Mouse (Mus musculus): ENCODE measurements around the gene Plppr1. TPM values are rescaled to one million over a fixed set of nuclear protein-coding genes. Genes with fewer than 3 reads are reported as not detected.

Gene Plppr1
- polyA plus RNA-seq, 1 experiment from 2014 or later, result 2.9 TPM

DNA sequence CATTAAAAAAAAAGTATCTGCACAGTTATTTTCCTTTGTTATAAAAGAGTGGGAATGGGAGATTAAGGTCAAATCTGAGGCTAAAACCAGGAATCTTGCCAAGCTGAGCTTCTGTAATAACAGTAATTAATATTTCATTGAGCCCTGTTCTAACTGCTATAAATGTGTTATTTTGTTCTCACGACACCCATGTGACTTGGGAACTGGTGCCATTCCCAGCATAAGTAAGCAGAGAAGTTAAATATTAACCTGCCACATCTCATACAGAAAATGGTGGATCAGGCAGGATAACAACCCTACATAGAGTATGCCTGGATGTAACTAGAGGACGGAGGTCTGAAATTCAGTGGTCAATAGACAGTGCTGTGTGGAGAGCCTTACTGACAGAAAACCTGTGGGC is 90.2 kb downstream of the Plppr1 start:
- no peak overlapping the region for H3K4me3 ChIP-seq
- WGBS, result 88% methylated on average over 2 of the region's 2 CpGs
- H3K4me1 ChIP-seq, result 0 out of 2 replicates have a peak, but pooled peaks cover 5% of the 10 kb centered on the region
- DNase-seq (ENCODE audit: low spot score), result no peak
- no peak overlapping the region for H3K27ac ChIP-seq
- no peaks in the 10 kb centered on the region for H3K9me3 ChIP-seq (replicated peaks)
- no peaks in the 10 kb centered on the region for H3K27me3 ChIP-seq (ENCODE audit: low read depth, poor library complexity, severe bottlenecking)
- H3K36me3 ChIP-seq, result no peaks in the 10 kb centered on the region

DNA sequence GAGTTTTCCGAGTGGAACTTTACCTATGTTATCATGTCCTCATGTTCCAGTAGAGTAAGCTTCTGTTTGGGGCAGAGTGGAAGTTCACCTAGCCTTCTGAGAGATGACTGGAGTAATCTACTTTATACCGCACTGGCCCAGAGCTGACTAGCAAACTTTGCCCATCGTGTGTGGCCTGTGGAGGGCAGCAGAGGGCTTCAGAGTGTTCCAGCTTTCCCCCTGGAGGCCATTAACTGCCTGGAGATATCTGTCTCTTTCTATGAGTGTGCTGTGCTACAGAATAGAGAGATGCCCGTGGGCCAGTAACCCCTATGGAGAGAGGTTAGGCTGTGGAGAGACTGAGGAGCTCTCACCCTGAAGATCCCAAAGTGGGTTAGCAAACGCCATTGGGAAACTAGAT is 94.8 kb downstream of the Plppr1 start:
- H3K4me3 ChIP-seq, result no peak overlapping the region
- H3K27me3 ChIP-seq (ENCODE audit: low read depth, poor library complexity, severe bottlenecking), result no peaks in the 10 kb centered on the region
- 45% methylated on average over 5 of the region's 5 CpGs for WGBS
- H3K9me3 ChIP-seq (replicated peaks), result no peaks in the 10 kb centered on the region
- no peak overlapping the region for H3K27ac ChIP-seq
- no peaks in the 10 kb centered on the region for H3K36me3 ChIP-seq
- H3K4me1 ChIP-seq, result 0 out of 2 replicates have a peak, but pooled peaks cover 5% of the 10 kb centered on the region
- peak; percentile 49 for DNase-seq (ENCODE audit: low spot score)

DNA sequence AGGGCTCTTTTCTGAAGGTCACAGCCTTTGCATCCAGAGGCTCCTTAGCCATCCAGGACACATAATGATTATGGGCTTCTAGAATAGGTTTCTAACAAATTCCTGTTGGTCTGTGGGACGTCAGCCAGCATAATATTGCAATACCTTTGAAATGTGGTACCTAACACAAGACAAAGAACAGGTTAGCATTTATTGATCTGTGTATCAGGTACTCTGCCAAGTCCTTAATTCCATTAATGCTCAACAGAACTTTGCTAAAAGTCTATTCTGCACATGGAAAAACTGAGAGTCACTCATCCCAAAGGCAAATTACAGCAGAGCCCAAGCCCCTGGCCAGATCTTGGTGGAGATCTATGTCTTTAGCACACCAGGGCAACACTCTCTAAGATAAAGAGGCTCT is 97.7 kb downstream of the Plppr1 start:
- no peaks in the 10 kb centered on the region for H3K27me3 ChIP-seq (ENCODE audit: low read depth, poor library complexity, severe bottlenecking)
- no peaks in the 10 kb centered on the region for H3K4me1 ChIP-seq
- no peaks in the 10 kb centered on the region for H3K9me3 ChIP-seq (replicated peaks)
- no peak overlapping the region for H3K27ac ChIP-seq
- 83% methylated on average over 1 of the region's 1 CpGs for WGBS
- H3K4me3 ChIP-seq, result no peak overlapping the region
- no peaks in the 10 kb centered on the region for H3K36me3 ChIP-seq
- DNase-seq (ENCODE audit: low spot score), result no peak

DNA sequence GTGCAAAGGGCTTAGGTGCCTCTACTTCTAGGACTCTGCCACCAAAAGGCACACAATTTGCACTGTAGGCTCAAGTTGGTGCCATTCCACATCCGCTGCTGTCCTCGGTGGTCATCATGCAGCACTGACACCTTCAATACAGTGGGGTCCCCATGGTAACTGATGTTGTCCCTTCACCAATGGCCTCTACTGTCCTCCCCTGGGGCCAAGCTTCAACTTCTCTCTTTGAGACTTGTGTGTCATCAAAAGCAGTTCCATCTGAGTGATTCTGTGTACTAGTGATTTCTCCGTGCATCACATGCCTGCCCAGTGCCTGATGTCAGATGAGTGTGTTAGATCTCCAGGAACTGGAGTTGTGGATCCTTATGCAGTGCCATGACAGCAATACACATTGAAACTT is 104.2 kb downstream of the Plppr1 start:
- H3K4me1 ChIP-seq, result no peaks in the 10 kb centered on the region
- 93% methylated on average over 3 of the region's 3 CpGs for WGBS

DNA sequence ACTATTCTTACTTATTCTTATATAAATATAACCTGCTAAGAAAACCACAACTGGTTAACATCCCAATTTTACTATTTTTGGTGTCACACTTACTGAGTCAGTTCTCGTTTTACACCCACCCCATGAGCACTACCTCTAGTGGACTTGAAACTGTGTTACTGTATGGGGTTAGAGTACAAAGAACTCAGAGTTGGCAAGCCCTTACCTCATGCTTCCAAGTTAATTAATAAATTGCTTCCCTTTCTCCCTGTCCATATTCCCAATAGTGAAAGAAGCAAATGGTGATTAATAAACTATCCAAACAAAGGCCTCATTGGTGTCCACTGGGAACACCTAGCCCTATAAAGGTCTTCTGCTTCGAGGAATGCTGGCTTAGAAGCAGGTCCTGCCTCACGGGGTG is 107.3 kb downstream of the Plppr1 start:
- 85% methylated on average over 3 of the region's 3 CpGs for WGBS
- no peaks in the 10 kb centered on the region for H3K9me3 ChIP-seq (replicated peaks)

More for the DNA sequence above, 104.2 kb downstream of the Plppr1 start:
- Histone ChIP-seq H3K9me3 (replicated peaks) (no peaks in the 10 kb centered on the region), H3K4me3 (no peak overlapping the region), H3K36me3 (no peaks in the 10 kb centered on the region), H3K27me3 (ENCODE audit: low read depth, poor library complexity, severe bottlenecking) (no peaks in the 10 kb centered on the region), H3K27ac (no peak overlapping the region)
- no peak for DNase-seq (ENCODE audit: low spot score)

DNA sequence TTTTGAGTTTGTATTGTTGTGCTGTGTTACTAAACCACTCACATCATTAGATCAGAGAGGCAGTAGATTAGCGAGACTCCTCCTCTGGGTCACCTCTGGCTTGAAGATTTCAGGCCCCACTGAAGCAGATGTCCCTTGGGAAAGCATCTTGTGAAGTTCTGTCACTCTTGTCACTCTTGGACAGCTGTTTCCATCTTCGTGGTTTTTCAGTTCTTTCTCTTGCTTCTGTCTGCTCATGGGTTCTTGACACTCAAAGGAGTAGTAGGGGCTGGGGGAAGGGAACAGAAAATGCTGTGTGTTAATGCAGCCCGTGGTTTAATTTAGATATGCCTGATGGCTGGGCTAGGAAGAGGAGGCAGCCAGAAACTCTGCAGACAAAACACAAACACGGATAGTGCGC is 108.0 kb downstream of the Plppr1 start:
- DNase-seq (ENCODE audit: low spot score), result no peak
- Histone ChIP-seq H3K27ac (no peak overlapping the region), H3K27me3 (ENCODE audit: low read depth, poor library complexity, severe bottlenecking) (no peaks in the 10 kb centered on the region), H3K9me3 (replicated peaks) (no peaks in the 10 kb centered on the region), H3K4me3 (no peak overlapping the region), H3K4me1 (no peaks in the 10 kb centered on the region), H3K36me3 (no peaks in the 10 kb centered on the region)
- WGBS, result 86% methylated on average over 5 of the region's 5 CpGs

More for the DNA sequence above, 107.3 kb downstream of the Plppr1 start:
- H3K4me1 ChIP-seq, result no peaks in the 10 kb centered on the region
- H3K4me3 ChIP-seq, result no peak overlapping the region
- DNase-seq (ENCODE audit: low spot score), result no peak
- H3K27ac ChIP-seq, result no peak overlapping the region
- H3K27me3 ChIP-seq (ENCODE audit: low read depth, poor library complexity, severe bottlenecking), result no peaks in the 10 kb centered on the region
- no peaks in the 10 kb centered on the region for H3K36me3 ChIP-seq

DNA sequence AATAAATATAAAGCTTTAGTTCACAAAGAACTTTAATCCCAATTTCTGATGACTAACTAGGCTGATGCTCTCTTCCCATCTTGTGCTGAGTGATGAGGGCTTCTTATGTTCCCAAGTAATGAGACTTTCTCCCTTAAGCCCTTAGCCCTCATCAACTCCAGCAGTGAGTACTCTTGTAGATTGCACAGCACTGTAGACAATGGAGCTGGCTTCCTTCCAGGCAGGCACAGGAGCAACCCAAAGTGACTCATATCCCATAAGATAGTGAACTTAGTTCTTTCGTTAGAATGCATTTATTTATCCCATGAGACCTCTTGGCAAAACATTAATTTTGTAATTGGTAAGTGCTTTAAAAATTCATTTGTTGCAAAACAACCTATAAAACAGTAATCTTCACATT is 110.4 kb downstream of the Plppr1 start:
- Histone ChIP-seq H3K27me3 (ENCODE audit: low read depth, poor library complexity, severe bottlenecking) (no peaks in the 10 kb centered on the region), H3K36me3 (no peaks in the 10 kb centered on the region), H3K4me1 (no peaks in the 10 kb centered on the region), H3K27ac (no peak overlapping the region), H3K4me3 (no peak overlapping the region), H3K9me3 (replicated peaks) (no peaks in the 10 kb centered on the region)
- 81% methylated on average over 1 of the region's 1 CpGs for WGBS
- DNase-seq (ENCODE audit: low spot score), result no peak

DNA sequence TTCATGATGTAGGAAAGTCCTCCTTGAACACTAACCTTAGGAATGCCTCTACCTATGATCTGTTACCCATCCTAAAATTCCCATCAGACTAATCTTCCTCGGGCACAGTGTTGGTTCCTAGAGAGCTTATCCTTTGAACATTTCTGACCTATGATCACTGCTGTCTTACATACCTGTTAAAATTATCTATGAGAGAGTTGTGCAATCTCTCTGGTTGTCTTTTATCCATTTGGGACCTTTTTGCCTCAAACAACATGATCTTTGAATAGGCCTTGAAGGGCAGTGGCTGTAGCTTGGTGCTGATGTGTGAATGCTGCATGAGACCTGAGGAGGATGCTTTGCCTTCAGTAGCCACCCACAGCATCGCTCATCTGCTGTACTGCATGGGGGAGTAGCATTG is 119.0 kb downstream of the Plppr1 start:
- no peaks in the 10 kb centered on the region for H3K4me1 ChIP-seq
- H3K9me3 ChIP-seq (replicated peaks), result no peaks in the 10 kb centered on the region
- no peak for DNase-seq (ENCODE audit: low spot score)
- no peaks in the 10 kb centered on the region for H3K36me3 ChIP-seq
- no peaks in the 10 kb centered on the region for H3K27me3 ChIP-seq (ENCODE audit: low read depth, poor library complexity, severe bottlenecking)
- H3K4me3 ChIP-seq, result no peak overlapping the region
- no peak overlapping the region for H3K27ac ChIP-seq
- WGBS, result 86% methylated on average over 2 of the region's 2 CpGs

DNA sequence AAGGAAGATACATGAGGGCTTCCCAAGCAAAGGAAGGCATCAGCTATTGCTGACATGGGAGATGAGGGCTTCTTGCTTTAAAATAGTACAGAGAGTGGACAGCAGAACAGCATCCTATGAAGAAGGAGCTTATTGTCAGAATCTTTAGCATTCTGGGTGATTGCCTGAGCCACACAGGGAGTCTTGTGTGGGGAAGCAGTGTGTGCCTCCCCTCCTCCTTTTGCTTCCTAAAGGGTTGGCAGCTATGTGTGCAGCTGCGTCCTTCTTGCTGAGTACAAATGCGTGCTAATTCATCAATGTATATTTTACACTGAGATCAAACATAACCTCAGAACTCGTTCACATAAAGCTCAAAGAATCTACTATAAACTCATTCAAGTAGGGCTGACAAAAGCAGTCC is 119.8 kb downstream of the Plppr1 start:
- 83% methylated on average over 3 of the region's 3 CpGs for WGBS
- Histone ChIP-seq H3K4me3 (no peak overlapping the region), H3K36me3 (no peaks in the 10 kb centered on the region), H3K4me1 (no peaks in the 10 kb centered on the region), H3K9me3 (replicated peaks) (no peaks in the 10 kb centered on the region), H3K27ac (no peak overlapping the region), H3K27me3 (ENCODE audit: low read depth, poor library complexity, severe bottlenecking) (no peaks in the 10 kb centered on the region)
- DNase-seq (ENCODE audit: low spot score), result no peak

DNA sequence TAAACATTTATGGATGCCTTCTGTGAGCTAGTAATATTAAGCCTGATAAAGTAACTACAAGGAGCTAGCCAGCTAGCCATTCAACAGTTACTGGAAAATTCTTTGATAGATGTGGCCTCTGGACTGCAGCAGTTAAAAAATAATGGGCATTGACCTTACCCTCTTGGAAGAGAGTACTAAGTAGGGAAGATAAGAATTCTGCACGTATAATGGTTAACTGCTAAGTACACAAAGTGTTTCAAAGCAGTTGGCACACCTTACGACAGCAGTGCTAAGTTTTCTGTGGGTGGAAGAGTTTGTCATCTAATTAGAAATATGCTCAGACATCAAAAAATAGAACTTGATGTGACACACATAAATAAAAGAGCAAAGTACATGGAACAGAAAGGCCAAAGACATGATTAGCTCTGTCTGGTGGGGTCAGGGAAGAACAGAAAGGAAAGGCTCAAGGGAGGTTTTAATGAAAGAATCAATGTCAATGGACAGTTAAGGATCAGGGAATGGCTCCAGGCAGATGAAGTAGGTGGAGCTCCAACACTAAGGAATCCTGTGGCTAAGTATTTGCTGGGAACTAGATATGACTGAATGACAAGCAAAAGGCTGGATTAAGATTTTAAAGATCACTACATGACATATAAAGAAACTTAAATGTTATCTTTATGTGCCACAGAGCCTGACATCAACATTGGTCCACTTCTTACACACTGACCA is 120.6 kb downstream of the Plppr1 start:
- no peaks in the 10 kb centered on the region for H3K9me3 ChIP-seq (replicated peaks)
- H3K27me3 ChIP-seq (ENCODE audit: low read depth, poor library complexity, severe bottlenecking), result no peaks in the 10 kb centered on the region
- H3K27ac ChIP-seq, result no peak overlapping the region
- DNase-seq (ENCODE audit: low spot score), result no peak
- no peaks in the 10 kb centered on the region for H3K36me3 ChIP-seq
- 86% methylated on average over 2 of the region's 2 CpGs for WGBS
- no peaks in the 10 kb centered on the region for H3K4me1 ChIP-seq
- H3K4me3 ChIP-seq, result no peak overlapping the region

DNA sequence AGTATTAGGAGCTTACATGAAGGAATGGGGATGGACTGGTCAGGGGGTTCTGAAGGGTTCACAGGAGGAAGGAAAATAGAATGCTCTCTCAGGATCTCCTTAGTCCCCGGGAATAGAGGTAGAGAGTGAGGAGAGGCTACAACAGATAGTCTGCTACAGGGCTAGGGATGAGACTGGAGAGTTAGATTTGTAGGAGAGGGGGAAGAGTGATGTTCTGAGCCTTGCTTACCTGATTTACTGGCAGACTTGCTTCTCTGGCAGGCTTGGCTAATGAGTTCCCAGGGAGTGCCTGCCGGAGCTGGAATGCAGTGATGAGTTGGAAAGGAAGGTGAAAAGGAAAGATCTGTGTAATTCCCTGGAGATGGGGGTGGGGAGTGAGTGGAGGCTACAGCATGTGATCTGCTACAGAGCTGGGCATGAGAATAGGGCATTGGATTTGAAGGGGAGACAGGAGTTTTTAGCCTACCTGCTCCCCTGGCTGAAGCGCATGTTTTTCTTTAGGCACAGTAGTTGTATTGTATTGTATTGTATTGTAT is 131.0 kb downstream of the Plppr1 start:
- H3K27me3 ChIP-seq (ENCODE audit: low read depth, poor library complexity, severe bottlenecking), result no peaks in the 10 kb centered on the region
- no peaks in the 10 kb centered on the region for H3K36me3 ChIP-seq
- H3K9me3 ChIP-seq (replicated peaks), result no peaks in the 10 kb centered on the region
- 66% methylated on average over 3 of the region's 3 CpGs for WGBS
- no peak overlapping the region for H3K27ac ChIP-seq
- DNase-seq (ENCODE audit: low spot score), result no peak
- H3K4me3 ChIP-seq, result no peak overlapping the region
- H3K4me1 ChIP-seq, result no peaks in the 10 kb centered on the region

DNA sequence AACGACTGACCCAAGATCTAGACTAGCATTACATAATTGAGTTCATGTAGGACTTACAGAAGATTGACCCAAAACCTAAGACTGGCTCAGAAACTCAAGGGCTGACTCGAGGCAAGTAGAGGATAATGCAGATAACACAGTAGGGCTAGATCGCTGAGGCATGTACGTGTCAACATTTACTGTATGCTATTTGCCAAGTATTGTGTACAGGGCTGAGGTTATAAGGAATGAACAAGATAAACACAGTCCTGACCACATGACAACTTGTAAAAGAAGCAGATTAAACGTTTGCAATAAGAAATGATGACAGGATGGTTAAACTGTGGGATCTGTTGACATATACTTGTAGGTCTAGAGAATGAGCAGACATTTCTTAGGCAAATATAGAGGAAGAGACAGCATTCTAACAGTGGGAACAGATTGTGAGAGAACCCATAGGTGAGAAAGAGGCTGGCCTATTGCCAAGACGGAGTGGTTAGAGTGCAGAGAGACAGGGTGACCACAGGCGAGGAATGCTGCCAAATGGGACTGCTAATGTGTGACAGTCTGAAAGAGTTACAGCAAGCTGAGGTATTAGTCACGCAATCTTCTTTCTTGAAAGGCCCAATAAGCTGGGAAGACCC is 138.2 kb downstream of the Plppr1 start:
- Histone ChIP-seq H3K9me3 (replicated peaks) (no peaks in the 10 kb centered on the region), H3K4me1 (no peaks in the 10 kb centered on the region), H3K27me3 (ENCODE audit: low read depth, poor library complexity, severe bottlenecking) (no peaks in the 10 kb centered on the region), H3K27ac (no peak overlapping the region), H3K4me3 (no peak overlapping the region), H3K36me3 (no peaks in the 10 kb centered on the region)
- 76% methylated on average over 8 of the region's 8 CpGs for WGBS
- DNase-seq (ENCODE audit: low spot score), result no peak

DNA sequence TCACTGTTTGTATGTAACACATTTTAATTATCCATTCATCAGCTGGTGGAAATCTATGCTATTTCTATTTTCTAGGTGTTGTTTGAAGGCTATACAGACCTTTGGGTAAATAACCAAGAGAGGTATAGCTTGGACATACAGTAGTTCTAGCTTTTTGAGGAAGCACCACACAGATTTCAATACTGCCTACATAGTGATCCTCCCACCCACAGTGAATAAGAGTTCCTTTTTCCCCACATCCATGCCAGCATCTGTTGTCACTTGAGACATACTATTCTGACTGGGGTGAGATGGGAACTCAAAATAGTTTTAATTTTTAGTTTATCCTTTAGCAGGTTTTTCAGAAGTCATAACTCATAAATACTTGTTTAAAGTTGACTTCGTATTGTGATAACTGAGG is 151.4 kb downstream of the Plppr1 start:
- Histone ChIP-seq H3K9me3 (replicated peaks) (no peaks in the 10 kb centered on the region), H3K27me3 (ENCODE audit: low read depth, poor library complexity, severe bottlenecking) (no peaks in the 10 kb centered on the region), H3K4me3 (no peak overlapping the region), H3K36me3 (no peaks in the 10 kb centered on the region), H3K4me1 (no peaks in the 10 kb centered on the region), H3K27ac (no peak overlapping the region)
- no peak for DNase-seq (ENCODE audit: low spot score)
- 97% methylated on average over 1 of the region's 1 CpGs for WGBS
